Mouse (Mus musculus) gastrocnemius, postnatal 36 days (tissue): ENCODE results near the gene Zdhhc20. TPM values are rescaled to one million over a fixed set of nuclear protein-coding genes. Genes with fewer than 3 reads are reported as not detected.
"Not testable (repeated sequence)": the region's sequence is repeated elsewhere in the genome, so short reads cannot be mapped to it uniquely, and the experiment has no call there.

Experiments
- DNase-seq, 2 experiments: peaks; one replicate each; pipeline ENCODE4 v3.0.0; 2022
- intact Hi-C: fragments of 180-260 bp; cut with DNase I; formaldehyde crosslinking; loops from one replicate; pipeline ENCODE4 v1.15.1; 2025
- total RNA-seq, 2 experiments: library from RNA; stranded (reverse); gene quantifications; 2 replicates each; pipeline ENCODE4 v1.2.3; 2021

The Zdhhc20 gene
- total RNA-seq, 2 experiments from 2014 or later = 4.2 to 4.8 TPM

DNA sequence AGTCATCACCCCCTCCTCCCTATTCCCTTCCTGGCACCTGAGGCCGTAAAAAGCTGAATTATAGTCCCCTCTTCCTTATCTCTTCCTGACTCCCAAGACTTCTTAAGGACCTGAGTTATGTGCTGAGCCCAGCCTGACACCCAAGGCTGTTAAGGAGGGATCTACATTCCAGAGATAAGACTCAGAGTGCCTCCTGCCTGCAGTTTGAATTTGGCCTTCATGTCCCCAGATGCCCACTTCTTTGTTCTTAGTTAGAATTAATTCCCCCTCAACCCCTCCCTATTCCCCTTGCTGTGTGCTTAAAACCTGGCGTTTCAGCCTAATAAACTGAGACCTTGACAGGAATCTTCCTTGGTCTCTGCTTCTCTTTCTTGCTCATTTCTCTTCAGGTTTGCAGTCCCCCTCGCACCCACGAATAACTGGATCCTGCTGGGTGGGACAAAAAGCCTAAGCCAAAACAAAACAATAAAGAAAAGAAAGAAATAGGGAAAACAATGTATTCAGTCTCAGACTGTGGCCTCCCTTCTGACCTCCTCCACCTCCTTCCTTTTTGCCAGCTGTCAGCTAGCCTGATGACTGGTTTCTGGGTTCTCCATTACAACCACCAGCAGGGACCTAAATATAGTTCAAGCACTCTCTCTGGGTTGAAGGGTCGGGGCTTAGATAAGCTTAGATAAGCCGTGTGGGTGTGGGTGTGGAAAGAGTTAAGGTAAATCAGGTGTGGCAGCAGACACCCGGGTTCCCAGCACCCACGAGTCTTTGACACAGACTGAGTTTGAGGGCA lies 6.2 kb upstream of the Zdhhc20 start:
- intact Hi-C loops, DNase-seq: not testable (repeated sequence)

DNA sequence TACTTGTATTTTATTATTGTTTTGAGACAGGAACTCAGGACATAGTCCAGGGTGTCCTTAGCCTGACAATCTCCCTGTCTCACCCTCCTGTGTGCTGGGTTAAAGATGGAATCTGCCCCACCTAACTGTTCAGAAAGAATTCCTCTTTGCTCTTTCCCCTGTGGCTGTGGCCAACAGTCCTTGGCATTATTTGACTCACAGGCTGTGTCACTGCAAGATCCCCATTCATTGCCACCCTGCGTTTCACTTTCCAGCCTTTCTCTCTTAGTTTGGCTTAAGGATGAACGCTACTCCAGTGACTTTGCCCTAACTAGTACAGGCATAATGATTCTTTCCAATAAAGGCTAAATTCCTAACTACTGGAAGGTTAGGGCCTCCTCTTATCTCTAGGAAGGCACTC lies 4.3 kb upstream of the Zdhhc20 start:
- intact Hi-C loops = no loop called here
- DNase-seq = no peak

DNA sequence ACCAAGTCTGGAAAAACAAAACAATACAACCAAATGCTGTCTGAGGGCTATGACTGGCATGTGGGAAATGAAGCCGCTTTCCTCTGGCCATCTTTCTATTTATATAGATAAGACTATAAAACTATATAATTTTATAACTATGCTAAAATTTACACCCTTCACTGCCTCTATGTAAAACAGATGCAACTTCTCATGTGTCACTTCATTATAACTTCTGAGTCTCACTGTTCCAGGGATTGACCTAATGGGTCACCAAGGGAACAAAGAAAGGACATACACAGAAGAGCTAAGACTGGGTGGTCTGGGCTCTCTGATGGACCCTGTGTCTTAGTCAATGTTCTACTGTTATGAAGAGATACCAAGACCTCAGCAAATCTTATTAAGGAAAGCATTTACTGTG lies 2.9 kb upstream of the Zdhhc20 start:
- intact Hi-C loops = no loop called here
- no peak for DNase-seq

DNA sequence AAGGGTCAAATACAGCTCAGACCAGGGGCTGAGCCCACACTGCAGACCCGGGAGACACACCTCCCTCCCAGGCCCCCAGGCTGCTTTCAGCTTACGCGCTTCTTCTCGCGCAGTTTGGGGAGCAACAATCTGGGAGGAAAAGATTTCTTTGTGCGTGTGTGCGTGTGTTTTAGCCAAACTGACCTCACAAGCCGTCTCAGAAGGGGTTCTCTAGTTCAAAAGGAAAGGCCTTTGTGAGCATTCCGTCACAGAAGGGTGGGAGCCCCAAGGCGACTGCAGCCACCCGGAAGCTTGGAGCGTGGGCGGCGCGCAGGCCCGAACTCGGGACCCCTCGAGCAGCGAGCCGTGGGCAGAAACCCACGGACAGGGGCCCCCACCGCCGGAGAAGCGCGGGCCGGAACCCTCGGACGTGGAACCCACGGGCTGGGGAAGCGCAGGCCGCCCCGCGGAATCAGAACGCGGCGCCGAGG lies 500 bp downstream of the Zdhhc20 start:
- no peak for DNase-seq
- intact Hi-C loops = no loop called here

DNA sequence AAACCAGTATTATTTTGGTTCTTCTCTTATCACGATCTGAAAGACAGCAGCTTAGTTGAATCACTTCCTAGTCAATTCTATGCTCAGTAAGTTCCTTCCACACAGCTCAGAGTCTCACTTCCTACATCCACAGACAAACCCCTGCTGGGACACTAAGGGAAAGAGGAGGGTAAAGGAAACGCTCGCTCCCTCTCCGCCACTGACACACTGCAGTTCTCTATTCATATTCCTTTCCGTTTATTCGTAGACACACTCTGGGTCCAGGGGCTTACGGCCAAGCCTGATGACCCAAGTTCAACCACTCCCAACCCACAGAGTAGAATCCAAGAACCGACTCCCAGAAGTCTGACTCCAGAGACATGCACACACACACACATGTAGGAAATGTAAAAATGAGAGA lies 2.9 kb downstream of the Zdhhc20 start:
- DNase-seq = peak in 1 of 2 experiments; percentile 23
- intact Hi-C loops = no loop called here

DNA sequence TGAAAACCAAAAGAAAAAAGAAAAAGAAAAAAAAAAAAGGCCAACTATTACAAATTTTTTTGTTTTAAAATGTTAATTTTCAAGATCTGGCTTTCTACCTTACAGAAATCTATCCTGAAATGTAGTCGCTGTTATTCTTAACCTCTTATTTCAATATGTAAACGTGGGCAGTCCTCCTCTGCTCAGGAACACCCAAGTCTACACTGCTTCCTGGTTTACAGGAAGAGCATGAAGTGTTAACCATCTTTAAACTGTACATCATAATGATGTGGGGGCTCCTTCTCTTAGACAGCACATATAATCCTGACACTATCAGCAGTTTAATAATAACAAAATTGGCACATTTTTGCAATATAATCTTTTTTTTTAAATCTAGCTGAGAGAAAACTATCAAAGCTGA lies 4.0 kb downstream of the Zdhhc20 start:
- intact Hi-C loops = no loop called here
- DNase-seq = no peak

DNA sequence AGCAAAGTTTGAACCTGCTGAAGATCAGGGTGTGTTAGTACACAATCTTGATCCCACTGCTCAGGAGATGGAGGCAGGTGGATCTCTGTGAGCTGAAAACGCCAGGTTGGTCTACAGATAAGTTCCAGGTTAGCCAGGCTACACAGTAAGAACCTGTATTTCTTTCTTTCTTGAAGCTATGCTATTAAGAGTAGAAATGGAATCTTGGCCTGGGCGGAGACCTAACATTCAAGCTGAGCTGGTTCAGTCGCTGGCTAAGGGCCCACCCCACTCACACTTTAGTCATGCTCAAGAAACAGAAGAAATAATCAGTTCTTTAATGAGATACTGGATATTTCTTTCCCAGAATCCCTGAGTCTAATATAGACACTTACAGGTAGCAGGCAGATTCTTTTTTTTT lies 6.7 kb downstream of the Zdhhc20 start:
- DNase-seq = no peak
- intact Hi-C loops = no loop called here

DNA sequence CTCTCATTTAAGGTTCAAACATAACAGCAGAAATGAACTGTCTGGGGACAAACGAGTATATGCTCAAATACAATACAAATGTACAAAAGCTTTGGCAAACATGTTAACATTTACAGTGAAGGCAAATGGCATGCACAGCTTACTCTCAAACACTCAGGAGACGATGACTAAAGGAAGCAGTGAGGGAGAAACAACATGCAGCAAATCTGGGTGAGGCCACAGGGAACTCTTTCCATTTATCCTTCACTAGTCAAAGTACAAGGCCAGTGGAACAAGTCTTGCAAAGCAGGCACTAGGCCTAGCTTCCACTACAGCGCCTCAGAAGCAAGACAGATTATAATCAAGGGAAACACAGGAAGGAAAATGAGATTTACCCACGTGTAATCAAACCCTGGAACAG lies 7.4 kb downstream of the Zdhhc20 start:
- DNase-seq = no peak
- intact Hi-C loops = no loop called here

DNA sequence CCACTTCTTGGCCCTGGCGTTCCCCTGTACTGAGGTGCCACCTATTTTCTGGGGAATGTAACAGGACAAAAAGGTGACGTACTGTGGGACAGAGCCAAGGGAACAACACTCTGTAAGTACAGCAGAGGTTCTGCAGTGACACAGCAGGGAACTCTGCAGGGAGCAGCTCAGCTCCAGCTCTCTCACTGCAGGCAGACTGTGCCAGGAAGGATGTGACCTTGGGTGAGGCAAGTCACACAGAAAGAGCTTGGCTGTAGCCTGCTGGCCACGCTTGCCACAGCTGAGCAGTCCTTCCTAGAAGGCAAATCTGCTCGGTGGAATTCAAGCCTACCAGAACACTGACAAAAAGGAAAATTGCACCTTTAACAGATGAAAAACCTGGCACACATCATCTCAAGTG lies 8.3 kb downstream of the Zdhhc20 start:
- DNase-seq = peak; percentile 47 to 69
- intact Hi-C loops = no loop called here

DNA sequence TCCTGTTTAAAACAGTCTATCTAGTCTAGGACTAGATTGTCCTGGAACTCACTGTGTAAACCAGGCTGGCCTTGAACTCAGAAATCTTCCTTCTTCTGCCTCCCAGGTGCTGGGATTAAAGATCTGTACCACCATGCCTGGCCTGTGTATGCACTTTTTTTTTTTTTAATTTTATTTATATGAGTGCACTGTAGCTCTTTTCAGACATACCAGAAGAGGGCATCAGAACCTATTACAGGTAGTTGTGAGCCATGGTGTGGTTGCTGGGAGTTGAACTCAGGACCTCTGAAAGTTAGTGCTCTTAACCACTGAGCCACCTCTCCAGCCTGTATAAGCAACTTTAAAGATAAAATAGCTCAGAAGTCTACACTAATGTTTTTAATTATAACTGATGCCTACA lies 9.0 kb downstream of the Zdhhc20 start:
- DNase-seq = no peak
- intact Hi-C loops = no loop called here

DNA sequence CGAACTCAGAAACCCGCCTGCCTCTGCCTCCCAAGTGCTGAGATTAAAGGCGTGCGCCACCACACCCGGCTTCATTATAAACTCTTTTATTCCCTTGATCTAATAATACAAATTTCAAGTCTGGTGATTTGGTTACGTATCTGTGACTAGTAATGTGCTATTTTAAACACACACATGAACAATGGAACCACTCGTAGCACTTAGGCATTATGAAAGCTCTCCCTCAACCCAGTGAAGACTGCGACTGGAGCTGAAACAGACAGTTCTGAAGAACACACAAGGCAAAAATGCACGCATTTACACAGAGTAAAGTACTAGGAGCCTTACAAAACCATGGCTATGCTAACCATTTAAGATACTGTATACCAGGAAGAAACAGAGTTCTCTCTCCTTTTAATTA lies 12.2 kb downstream of the Zdhhc20 start:
- intact Hi-C loops = loop anchor here (5.0 kb wide), 1 partner anchor 51 kb away; the partner anchor contains the start of genes Mrpl57 and Ska3
- DNase-seq = no peak

DNA sequence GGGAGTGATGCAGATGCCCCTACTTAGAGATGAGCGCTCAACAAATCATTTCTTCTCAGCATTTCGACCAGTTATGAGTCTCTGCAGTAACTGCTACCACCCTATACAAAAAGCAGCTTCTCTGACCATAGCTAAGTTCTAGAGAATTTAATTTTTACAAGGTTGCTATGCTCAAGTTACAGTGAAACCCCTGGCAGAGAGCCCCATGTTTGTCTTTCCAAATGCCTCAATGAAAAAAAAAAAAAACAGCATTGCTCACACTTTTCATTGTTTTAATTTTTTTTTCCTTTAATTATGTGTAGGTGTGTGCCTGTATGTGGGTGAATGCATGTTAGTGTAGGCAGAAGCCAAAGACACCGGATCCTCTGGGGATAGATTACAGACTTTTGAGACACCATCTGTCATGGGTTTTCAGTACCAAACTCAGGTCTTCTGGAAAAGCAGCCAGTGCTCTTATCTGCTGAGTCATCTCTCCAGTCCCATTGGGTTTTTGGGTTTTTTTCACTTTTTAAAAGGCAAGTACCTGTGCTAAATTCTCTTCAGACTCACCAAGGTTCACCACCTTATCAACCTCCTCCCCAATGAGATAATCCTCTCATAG lies 23.3 kb downstream of the Zdhhc20 start:
- intact Hi-C loops = no loop called here
- DNase-seq = no peak

DNA sequence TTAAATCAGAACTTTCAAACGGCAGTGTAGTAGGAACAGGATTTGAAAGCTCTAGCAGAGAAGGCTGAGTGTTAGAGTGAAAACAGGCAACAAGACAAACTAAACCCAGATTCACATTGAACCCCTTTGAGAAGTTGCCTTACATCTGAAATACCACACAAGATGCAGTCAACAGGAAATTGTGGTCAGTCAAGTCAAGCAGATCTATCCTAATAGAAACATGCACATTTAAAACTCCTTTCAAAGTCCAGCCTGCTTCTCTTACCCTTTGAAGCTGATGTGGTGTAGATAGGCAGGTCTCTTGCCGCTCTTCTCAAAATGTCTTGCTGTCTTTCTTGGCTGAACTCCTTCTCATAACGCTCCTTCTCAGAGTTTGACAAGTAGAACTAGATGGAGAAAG lies 24.8 kb downstream of the Zdhhc20 start:
- no peak for DNase-seq
- intact Hi-C loops = no loop called here

DNA sequence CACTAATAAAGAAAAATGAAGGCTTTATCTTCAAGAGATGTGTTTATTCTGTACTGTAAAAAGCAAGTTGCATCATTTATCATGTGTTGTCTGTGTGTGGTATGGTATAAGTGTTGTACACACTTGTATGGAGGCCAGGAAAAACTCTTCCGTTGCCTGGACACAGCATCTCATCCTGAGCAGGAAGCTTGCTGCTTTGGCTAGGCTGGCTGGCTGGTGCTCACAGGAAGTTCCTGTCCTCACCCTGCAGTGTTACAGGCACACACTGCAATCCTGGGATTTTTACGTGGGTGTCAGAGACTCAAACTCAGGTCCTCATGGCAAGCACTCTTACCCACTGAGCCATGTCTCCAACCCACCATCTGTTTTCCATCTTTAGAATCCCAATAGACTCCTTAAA lies 26.9 kb downstream of the Zdhhc20 start:
- intact Hi-C loops = loop anchor here (5.0 kb wide), 1 partner anchor 44 kb away; no protein-coding TSS in a partner anchor
- DNase-seq = no peak

DNA sequence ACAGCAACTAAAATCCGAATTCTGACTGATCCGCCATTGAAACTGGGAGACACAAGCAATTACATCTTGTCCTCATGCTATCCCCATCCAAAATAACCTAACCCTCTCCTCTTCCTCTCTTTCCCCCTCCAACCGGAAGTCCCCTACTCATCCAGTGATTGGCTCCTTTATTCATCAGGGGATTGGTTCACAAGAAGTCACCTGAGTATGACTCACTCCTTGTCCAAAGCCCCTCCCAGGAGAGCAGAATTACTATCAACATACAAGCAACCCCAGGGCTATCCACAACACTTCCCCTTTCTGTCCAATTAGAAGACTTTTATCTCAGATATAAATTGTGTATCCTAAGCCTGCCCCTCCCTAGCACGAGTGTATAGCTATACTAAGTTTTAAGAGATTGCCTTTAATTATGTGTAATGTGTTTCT lies 28.1 kb downstream of the Zdhhc20 start:
- intact Hi-C loops = loop anchor here (5.0 kb wide), 1 partner anchor 45 kb away; no protein-coding TSS in a partner anchor
- DNase-seq = no peak

DNA sequence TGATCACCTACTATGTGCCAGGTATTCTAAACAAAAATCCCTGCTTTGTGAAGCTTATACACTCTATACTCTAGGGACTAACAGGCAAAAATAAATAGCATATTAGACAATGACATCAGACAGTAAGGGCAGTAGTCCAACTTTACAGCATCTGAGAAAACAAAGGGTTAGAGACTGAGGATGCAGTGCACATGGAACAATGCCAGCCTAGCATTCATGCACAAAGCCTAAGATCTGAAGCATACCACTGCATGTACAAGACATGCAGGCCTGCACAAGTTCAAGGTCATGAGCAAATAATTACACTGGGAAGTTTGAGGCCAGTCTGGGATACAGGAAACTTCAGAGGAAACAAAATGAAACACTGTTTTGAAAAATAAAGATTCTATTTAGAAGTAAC lies 30.6 kb downstream of the Zdhhc20 start:
- intact Hi-C loops = no loop called here
- DNase-seq = no peak

DNA sequence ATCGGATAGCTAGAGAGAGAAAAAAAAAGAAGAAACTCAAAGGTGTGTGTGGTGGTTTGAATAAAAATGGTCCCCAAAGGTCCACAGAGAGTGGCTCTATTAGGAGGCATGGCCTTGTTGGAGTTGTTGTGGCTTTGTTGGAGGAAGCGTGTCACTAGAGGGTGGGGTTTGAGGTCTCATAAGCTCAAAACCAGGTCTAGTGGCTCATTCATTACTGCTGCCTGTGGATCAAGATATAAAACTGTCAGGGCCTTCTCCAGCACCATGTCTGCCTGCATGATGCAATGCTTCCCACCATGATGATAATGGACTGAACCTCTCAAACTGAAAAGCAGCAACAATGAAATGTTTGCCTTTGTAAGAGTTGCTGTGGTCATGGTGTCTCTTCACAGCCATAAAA lies 31.5 kb downstream of the Zdhhc20 start:
- intact Hi-C loops = no loop called here
- no peak for DNase-seq

DNA sequence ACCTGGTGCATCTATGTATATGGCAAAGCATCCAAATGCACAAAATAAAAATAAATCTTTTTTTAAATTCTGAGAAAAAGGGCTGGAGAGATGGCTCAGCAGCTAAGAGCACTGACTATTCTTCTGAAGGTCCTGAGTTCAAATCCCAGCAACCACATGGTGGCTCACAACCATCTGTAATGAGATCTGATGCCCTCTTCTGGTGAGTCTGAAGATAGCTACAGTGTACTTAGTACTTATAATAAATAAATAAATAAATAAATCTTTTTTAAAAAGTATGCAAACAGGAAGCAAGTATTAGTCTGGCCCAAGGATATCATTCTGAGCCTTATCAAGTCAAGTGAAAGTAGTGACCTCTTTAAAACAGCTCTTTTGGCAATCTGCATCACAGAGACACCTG lies 34.0 kb downstream of the Zdhhc20 start:
- intact Hi-C loops, DNase-seq: not testable (repeated sequence)

DNA sequence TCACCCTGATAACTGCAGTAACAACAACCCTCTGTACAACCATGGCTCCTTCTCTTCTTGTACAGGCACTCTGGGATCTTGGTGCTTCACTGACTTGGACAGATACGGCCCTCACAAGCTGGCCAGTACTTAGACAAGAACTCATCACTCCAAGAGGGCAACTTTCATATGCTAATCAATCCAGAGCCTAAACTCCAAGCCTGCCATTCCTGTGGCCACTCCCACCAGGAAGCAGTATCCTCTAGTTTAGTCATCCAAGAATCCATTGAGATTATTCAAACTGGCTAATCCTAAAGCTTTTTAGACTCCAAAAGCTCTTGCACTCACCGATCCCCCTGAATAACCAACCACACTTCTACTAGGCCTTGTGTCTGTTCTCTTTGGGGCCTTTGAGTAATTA lies 37.1 kb downstream of the Zdhhc20 start:
- intact Hi-C loops = no loop called here
- no peak for DNase-seq

DNA sequence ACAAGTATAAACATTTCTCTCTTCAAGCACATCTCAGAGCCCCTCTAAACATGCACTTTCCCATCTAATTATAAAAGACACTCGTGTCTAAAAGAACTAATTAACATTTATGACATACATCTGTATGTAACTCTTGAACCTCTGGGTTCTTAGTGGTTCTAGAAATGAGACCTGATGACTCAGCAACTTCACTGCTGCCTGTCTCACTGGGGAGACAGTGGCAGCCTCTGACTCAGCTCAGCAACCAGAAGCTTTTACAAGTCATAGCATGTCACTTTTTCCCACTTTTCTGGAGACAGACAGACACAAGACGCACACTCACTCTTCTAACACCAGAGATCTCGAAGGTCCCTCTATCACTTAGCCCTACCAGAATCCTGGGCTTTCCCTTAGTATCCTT lies 39.7 kb downstream of the Zdhhc20 start:
- no peak for DNase-seq
- intact Hi-C loops = no loop called here

DNA sequence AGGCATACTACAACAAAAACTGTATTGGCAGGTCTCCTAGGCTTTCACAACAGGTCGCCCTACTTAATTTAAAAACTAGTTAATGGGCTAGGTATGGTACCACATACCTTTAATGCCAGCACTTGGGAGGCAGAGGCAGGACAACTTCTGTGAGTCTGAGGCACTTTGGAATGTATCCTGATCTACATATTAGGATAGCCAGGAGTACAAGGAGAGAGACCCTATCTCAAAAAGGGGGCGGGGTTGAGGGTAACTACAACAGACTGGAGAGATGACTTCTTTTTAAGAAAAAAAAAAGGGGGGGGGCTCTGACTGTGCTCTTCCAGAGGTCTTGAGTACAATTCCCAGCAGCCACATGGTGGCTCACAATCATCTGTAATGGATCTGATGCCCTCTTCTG lies 41.4 kb downstream of the Zdhhc20 start:
- intact Hi-C loops = no loop called here
- no peak for DNase-seq

DNA sequence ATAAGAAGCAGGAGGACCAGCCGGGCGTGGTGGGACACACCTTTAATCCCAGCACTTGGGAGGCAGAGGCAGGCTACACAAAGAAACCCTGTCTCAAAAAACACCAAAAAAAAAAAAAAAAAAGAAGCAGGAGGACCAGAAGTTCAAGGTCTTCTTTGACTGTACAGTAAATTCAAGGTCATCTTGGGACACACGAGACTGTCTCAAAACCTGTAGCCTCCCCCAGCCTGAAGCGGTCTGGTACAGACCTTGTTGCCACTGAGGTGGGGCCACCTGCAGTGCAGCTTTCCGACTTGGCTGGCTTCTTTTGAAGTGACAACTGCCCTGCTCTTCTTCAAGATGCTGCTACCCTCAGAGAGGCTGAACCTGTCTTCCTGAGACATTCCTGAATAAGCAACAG lies 42.0 kb downstream of the Zdhhc20 start:
- intact Hi-C loops, DNase-seq: not testable (repeated sequence)
